Mouse (Mus musculus) bone marrow, adult 2 months (tissue): ENCODE data around the gene Mmp24. TPM values are rescaled to one million over a fixed set of nuclear protein-coding genes. Genes with fewer than 3 reads are reported as not detected.

Experiments
- H3K27ac ChIP-seq: fragments of 200-500 bp; 2 replicates; pipeline ENCODE4 v1.5.1; 2012; ENCODE audit warnings: low read depth, mild to moderate bottlenecking, control low read depth, inconsistent platforms, low read length; ENCODE audit not compliant: control insufficient read depth, poor library complexity, insufficient read depth
- H3K4me1 ChIP-seq: fragments of 200-500 bp; 2 replicates; pipeline ENCODE4 v1.6.1; 2011; ENCODE audit warnings: low read length; ENCODE audit not compliant: control insufficient read depth, insufficient read depth
- H3K4me3 ChIP-seq: fragments of 200-500 bp; replicated peaks from 2 replicates; pipeline ENCODE3; 2011; ENCODE audit warnings: mild to moderate bottlenecking, low read depth, low read length, control low read depth; ENCODE audit not compliant: control insufficient read depth
- CTCF ChIP-seq: fragments of 200-500 bp; IDR thresholded peaks from 2 replicates; pipeline ENCODE4 v1.5.1; 2011; ENCODE audit warnings: low read length, control low read depth; ENCODE audit not compliant: control insufficient read depth, insufficient read depth
- POLR2A ChIP-seq: fragments of 200-500 bp; IDR thresholded peaks from 2 replicates; pipeline ENCODE4 v1.6.1; 2011; ENCODE audit warnings: low read depth, mild to moderate bottlenecking, control low read depth, low read length, borderline replicate concordance; ENCODE audit not compliant: control insufficient read depth
- WGBS: fragments of 180-500 bp; shearing (Covaris S2); methylation state at CpG from one replicate; pipeline ENCODE4 v1.1.7; 2018; 5-methylcytosine and 5-hydroxymethylcytosine counted together
- polyA plus RNA-seq: library from polyadenylated mRNA; stranded (reverse); fragments of >200 nt; gene quantifications from 2 replicates; pipeline ENCODE4 v1.2.4, GENCODE M21; 2011; ENCODE audit warnings: low replicate concordance; ENCODE audit not compliant: missing spikeins, insufficient read depth, insufficient read length

Gene Mmp24
- polyA plus RNA-seq, 1 experiment, result not detected

DNA sequence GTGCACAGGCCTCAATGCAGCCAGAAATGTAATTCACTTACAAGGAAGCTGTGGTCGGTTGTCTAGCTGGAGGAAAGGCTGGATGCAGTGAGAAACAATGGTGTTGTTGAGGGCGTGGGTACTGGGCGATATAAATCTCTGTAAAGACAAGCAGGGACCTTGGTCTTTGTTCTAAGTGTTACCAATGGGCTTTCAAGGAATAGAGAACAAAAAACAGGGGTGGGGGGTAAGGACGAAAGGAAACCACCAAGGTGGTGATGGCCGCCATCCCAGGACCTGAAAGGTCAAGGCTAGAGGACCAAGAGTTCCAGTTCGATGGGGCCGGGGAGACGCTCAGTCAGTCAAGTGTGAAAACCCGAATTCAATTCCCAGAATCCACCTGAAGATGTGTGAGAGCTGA lies 37.3 kb upstream of the Mmp24 start:
- no peak overlapping the region for H3K27ac ChIP-seq
- WGBS, result 48% methylated on average over 9 of the region's 9 CpGs
- H3K4me1 ChIP-seq, result no peaks in the 10 kb centered on the region; the same call in 1 of the 2 replicates
- no peak overlapping the region for H3K4me3 ChIP-seq
- TF ChIP-seq CTCF (no peak), POLR2A (no peak)

DNA sequence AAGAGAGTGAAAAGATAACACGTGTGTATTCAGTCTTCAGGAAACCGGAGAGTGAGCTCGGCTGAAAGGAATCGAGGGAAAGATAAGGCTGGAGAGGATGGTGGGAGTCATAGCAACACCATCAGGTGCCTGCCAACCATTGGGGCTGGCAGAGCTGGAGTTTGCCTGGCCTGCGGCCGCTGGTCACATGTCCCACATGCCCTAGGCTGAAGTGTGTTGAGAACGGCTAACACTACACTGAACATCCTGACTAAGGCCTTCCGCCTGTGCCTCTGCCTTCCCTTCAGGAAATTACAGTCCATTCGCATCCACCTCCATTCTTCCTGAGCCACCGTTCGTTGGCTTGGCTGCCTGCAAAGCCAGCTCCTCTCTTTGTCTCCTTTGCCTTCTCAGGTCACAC lies 32.9 kb upstream of the Mmp24 start:
- TF ChIP-seq CTCF, result no peak
- no peak for TF ChIP-seq POLR2A
- 19% methylated on average over 11 of the region's 11 CpGs for WGBS

DNA sequence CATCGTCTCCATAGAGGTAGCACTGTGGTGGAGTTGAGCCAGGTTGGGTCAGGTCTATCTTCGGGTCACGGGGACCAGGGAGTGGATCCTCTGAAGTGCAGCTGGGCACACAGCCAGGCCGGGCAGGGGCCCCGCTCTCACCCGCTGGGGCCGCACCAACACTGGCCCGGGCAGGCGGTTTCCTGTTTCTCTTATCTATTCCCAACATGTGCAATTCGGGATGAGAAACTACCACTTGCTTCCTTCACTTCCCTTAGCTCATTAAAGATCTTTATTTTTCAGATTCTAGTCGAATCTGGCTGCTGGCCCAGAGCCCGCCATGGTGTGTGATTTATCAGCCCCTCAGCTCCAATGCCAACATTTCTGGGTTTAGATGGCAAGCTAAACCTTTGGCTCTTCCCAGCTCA lies 32.2 kb upstream of the Mmp24 start:
- H3K27ac ChIP-seq, result no peak overlapping the region
- WGBS, result 7% methylated on average over 12 of the region's 12 CpGs

More for the DNA sequence above, 32.9 kb upstream of the Mmp24 start:
- H3K4me1 ChIP-seq, result no peaks in the 10 kb centered on the region; the same call in 1 of the 2 replicates
- no peak overlapping the region for H3K4me3 ChIP-seq
- H3K27ac ChIP-seq, result no peak overlapping the region

DNA sequence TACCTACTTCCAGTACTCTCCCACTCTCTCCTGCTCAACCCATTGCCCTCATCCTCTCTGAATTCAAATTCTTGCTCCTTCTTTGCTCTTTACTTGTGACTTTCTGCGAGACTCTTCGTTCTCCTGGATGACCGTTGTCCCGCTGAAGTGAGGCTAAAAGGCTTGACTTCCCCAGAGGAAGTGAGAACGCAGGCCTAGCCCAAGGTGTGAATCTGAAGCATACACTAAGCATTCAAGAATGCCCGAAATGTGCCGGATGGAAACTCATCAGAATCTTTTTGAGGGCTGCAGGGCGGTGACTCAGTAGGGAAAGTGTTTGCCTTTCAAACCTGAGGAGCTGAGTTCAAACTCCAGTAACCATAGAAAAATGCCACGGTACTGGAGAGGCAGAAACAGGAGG lies 31.8 kb upstream of the Mmp24 start:
- Histone ChIP-seq H3K4me3 (no peak overlapping the region), H3K4me1 (no peaks in the 10 kb centered on the region; the same call in 1 of the 2 replicates), H3K27ac (no peak overlapping the region)
- WGBS, result 9% methylated on average over 9 of the region's 9 CpGs
- no peak for TF ChIP-seq CTCF
- no peak for TF ChIP-seq POLR2A

More for the DNA sequence above, 32.2 kb upstream of the Mmp24 start:
- no peak overlapping the region for H3K4me3 ChIP-seq
- TF ChIP-seq CTCF, result no peak
- no peak for TF ChIP-seq POLR2A
- no peaks in the 10 kb centered on the region; the same call in 1 of the 2 replicates for H3K4me1 ChIP-seq

DNA sequence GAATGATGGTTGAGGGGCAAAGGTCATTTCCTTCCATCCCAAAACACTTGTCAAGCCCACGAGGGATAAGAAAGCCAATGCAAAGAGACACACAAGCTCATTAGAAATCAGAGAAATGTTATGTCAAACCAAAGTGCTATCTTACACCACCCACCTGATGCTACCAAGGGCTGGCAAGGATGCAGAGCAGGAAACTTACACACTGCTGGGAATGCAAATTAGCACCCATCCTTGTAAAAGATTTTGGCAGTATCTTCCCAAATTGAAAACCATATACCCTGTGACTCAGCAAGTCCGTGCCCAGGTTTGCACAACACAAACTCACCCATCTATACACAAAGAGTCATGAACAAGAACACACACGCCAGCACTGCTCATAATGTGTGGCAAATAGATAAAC lies 29.7 kb upstream of the Mmp24 start:
- Histone ChIP-seq H3K27ac (no peak overlapping the region), H3K4me1 (no peaks in the 10 kb centered on the region; the same call in 1 of the 2 replicates), H3K4me3 (no peak overlapping the region)
- TF ChIP-seq CTCF (no peak), POLR2A (no peak)
- 40% methylated on average over 3 of the region's 3 CpGs for whole genome bisulfite sequencing

DNA sequence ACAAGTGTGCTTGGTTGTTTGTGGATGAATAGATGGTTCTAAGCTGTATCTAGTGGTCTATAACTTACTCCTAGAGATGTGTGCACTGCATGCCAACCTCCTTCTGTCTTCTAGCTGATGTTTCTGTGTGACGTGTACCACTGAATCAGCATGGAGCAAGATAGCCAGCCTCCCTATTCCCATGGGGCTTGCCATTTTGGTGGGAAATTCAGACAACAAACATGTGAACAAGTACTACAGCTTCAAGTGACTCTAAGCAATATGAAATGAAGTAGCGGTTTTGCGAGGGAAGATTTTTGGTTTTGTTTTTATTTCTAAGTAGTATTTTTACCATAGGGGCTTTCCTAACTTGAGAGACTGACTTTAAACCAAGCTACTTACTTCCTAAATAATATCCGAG lies 25.7 kb upstream of the Mmp24 start:
- Histone ChIP-seq H3K4me1 (no peaks in the 10 kb centered on the region; the same call in 1 of the 2 replicates), H3K4me3 (no peak overlapping the region), H3K27ac (no peak overlapping the region)
- TF ChIP-seq POLR2A (no peak), CTCF (no peak)
- WGBS, result 79% methylated on average over 4 of the region's 4 CpGs

DNA sequence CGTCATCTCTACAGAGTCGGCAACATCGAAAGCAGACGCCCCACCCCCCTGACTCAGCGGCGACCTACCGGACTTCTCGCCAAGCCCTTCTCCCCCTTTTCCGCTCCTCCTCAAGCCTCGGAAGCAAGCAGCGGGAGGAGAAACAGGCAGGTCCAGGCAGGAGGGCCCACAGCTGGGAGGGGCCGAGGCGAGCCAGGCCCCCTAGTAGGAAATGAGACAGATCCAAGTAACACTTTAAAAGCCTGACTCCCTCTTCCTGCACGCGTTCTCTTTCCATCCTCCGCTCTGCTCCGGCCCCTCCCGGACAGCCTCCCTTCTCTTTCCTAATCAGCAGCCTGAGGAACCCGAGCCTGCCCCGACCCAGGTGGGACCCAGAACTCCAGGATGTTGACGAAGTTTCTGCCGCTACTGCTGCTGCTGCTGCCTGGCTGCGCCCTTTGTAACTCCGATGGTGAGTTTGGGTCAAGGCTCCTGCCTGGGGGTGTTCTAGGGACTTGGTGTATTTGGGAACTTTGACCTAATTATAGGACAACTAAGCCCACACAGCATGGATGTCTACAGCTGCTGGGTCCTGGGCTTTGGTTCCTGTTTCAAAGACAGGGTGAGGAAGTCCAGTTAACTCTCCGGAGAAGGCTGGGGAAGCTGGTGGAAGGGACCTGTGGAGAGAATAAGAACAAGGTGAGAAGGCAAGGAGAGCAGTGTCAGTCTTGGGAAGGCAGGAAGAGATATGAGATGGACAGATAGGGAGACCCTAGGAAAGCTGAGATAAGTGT lies 23.9 kb upstream of the Mmp24 start, which contains the start of gene Procr:
Procr (plus strand) TSS at position 104 of the 773 bp plus-strand sequence.
- Histone ChIP-seq H3K4me3 (peak within 1 kb of the TSS; percentile 25), H3K27ac (no peak within 1 kb of the TSS), H3K4me1 (no peaks in the 10 kb centered on the region; the same call in 1 of the 2 replicates)
- under 1% methylated on average over 25 of the region's 25 CpGs for WGBS
- TF ChIP-seq CTCF, result no peak
- TF ChIP-seq POLR2A, result no peak

DNA sequence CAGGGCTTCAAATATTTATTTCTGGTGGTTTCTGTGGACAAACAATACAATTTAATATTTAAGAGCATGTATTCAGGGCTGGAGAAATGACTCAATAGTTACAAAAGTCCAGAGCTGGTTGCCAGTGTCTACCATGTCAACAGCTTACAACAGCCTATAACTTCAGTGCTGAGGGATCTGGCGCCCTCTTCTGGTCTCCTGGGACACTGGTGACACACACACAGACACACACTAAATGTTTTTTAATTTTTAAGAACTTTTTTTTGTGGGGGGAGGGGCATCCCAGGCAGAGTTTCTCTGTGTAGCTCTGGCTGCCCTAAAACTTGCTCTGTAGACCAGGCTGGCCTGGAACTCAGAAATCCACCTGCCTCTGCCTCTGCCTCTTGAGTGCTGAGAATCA lies 19.4 kb upstream of the Mmp24 start:
- WGBS, result 9% methylated on average over 1 of the region's 1 CpGs
- Histone ChIP-seq H3K4me3 (no peak overlapping the region), H3K4me1 (no peaks in the 10 kb centered on the region; the same call in 1 of the 2 replicates), H3K27ac (no peak overlapping the region)
- TF ChIP-seq CTCF (peak; percentile 67), POLR2A (no peak)

DNA sequence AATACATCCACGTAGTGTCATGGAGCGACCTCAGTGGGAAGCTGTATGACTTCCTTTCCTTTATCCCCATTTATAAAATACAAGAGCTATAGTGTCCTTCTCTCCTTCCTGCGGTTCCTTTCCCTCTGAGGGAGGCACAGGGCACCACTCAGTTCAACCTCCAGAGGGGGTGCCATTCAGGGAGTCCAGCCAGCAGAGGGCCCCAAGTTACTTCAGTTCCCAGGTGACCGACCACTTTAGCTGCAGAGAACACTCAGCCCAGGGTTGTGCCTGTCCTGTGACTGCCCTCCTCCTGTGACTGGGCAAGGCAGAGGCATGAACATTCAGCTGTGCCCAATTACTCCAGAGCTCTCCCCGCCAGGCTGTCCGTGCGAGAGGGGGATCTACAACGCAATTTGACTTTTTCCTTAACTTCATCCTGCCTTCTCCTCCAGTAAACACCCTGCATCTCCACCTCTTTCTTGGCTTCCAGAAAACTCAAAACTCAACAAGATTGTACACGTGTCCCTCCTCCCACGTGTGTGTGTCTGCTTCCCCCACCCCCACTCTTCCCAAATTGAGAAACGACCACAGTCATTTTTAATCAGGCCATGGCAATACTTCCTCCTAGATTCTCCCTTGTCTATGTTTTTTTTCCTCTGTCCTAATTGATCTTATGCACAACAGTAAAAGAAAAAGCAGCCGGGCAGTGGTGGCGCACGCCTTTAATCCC lies 18.1 kb upstream of the Mmp24 start:
- no peaks in the 10 kb centered on the region for H3K4me1 ChIP-seq
- WGBS, result 47% methylated on average over 14 of the region's 14 CpGs
- no peak overlapping the region for H3K4me3 ChIP-seq
- 0 out of 2 replicates have a peak, but pooled peaks have one; percentile 10 for TF ChIP-seq CTCF
- no peak for TF ChIP-seq POLR2A
- H3K27ac ChIP-seq, result no peak overlapping the region
